Mouse (Mus musculus): ENCODE measurements around the gene Ceacam16.
A peak's percentile ranks its signal among the peaks of the same experiment; 100 is the strongest.

The Ceacam16 gene

DNA sequence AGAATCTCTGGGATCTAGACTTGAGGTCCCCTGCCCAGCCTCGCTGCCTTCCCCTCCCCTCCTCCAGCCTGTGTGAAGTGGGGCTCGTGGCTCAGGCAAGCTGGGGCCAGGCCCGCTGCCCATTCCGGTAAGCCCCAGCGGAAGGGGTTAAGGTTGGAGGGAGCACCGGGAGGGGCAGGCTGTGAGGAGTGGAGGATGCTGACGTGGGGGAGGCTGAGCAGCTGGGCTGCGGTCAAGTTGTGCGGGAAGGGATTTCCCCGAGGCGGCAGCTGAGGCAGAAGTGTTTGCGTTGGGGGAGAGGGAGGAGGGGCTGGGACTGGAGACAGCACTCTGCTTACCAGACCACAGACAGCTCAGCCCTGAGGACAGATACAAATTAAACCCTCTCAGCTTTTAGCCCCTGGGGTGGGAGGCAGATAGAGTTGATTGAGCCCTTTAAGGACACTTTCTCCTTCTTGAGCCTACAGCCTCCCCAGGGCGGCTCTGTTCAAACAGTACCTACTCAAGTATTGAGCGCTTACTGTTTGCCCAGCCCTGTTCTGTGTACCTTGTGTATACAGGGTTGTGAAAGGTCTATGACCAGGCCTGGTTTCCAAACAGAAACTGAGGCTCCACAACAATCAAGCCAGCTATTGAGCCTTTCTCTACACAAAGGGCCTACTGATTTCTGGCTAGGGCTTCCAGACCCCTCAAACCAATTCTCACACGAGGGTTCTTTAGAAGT is 43.6 kb downstream of the Ceacam16 start:
- DNase-seq (ENCODE audit: low read depth, low spot score) = peak; percentile 90

DNA sequence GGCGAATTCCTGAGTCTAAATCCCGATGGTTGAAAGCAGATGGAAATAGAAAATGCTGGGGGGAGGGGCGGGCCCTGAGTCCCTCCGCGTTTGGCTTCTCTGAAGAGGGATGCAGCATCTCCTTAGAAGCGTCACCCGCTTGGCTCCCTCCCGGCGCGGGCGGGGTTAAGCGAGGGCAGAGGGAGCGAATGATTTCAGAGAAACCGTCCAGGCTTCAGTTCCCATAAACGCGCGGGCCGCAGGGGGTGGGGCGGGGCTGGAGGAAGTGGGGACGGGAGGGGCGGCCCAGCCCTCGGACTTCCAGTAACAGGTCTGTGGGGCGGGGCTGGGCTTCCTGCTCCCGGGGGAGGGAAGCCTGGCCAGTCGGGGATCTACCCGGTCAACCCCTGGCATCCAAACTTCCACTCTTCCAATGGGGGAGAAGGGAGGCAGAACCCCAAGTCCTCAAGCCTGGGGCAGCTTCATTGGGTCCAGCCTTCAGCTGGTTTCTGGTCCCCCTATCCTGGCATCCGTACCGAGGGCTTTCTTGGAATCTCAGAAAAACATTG is 44.8 kb downstream of the Ceacam16 start:
- peak; percentile 99 for DNase-seq (ENCODE audit: low read depth, low spot score)

DNA sequence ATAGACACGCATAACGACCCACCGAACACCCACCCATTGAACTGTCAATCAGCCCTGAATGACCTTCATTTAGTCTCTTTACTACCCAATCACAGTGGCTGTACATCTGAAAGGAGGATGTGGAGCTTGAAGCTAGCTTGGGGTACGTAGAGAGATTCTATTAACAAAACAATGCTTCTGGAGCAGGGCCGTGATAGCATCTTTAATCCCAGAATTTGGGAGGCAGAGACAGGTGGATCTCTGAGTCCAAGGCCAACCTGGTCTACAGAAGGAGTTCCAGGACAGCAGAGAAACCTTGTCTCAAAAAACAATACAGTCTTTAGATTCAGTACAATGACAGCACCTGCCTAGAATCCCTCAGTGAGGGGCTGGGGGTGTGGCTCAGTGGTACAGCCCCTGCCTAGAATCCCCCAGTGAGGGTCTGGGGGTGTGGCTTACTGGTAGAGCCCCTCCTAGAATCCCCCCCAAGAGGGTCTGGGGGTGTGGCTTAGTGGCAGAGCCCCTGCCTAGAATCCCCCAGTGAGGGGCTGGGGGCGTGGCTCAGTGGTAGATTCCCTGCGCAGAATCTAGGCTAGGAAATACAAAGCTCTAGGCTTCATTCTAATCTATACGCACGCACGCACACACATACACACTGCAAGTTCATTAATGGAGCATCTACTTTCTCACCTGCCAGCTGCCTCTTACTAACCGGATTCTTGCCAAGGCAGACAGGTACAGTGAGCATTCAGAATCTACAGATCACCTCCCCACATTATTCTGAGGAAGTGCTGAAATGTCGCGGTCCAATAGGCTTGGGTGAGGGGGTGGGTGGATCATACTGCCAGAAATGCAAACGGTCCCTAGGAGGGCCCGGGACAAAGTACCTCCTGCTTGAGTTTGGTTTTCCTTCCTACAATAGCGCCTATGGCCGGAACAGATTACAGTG is 45.5 kb downstream of the Ceacam16 start:
- DNase-seq (ENCODE audit: low read depth, low spot score) = peak; percentile 98

DNA sequence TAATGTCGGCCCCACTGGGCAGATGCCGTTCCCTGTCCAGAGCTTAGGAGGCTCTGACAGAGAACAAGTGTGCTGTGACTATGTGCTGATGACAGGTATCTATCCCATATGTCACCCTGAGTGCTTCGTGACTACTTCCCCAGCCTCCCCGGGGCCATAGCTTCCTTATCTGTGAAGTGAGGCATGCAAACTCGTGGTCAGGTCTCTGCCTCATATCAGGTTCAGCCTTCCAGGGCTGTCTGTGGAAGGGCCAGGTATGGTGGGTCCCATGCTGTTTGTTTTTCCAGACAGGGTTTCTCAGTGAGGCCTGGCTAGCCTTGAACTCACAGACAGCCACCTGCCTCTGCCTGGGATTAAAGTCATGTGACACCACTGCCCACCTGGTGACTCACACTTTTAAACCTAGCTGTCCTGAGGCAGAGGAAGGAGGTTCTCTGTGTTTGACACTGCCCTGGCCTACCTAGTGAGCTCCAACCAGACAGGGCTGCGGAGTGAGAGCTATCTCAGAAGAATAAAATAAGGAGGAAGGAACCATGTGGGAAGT is 47.4 kb downstream of the Ceacam16 start:
- no peak for DNase-seq (ENCODE audit: low read depth, low spot score)

DNA sequence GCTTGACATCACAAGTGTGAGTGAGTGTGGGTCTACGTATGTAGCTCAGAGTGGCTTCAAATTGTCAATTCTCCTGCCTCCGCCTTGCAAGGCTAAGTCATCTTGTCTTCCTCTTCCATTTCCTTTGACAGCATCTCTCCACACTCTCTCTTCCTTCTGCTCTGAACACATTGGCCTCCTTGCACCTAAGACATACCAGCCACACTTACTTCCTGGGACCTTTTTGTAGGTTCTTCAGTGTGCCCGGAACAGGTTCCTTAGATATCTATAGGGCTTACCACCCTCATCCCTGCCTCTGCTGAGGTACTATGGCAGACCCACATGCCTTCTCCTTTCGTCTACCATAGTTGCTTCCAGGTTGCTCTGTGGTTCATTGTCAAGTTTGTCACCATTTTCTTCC is 47.9 kb downstream of the Ceacam16 start:
- DNase-seq (ENCODE audit: low read depth, low spot score) = no peak

DNA sequence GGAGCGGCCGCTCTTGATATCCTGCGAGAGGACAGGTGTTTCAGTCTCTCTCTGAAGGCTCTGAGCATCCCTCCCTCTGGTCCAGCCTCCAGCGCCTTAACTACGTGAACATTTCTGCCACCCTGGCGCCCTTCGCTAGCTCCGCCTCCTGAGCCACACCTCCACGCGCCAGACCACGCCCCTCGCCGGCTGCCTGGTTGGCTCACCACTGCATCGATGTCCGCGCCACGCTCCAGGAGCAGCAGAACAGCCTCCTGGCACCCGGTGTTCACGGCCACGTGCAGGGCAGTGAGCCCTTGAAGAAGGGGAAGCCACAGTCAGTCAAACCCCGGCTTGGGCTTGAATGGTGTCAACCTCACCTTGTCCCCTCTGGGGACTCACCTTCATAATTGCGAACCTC is 50.0 kb downstream of the Ceacam16 start:
- peak; percentile 74 for DNase-seq (ENCODE audit: low read depth, low spot score)

DNA sequence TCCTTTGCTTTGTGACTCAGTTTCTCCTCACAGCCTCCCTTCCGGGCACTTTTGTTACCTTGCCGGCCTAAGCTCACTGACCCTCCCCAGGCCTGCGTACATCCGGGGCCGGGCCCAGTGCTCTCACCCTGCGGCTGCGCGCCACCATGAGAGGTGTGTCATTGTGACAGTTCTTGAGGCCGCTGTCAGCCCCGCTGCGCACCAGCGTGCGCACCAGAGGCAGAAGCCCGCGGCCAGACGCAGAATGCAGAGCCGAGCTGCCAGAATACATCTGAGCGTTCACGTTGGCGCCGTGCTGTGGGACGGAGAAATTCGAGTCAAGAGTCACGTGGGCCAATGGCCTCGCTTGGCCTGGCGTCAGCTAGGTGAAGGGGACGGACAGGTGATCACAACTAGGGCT is 51.7 kb downstream of the Ceacam16 start:
- DNase-seq (ENCODE audit: low read depth, low spot score) = peak; percentile 69

DNA sequence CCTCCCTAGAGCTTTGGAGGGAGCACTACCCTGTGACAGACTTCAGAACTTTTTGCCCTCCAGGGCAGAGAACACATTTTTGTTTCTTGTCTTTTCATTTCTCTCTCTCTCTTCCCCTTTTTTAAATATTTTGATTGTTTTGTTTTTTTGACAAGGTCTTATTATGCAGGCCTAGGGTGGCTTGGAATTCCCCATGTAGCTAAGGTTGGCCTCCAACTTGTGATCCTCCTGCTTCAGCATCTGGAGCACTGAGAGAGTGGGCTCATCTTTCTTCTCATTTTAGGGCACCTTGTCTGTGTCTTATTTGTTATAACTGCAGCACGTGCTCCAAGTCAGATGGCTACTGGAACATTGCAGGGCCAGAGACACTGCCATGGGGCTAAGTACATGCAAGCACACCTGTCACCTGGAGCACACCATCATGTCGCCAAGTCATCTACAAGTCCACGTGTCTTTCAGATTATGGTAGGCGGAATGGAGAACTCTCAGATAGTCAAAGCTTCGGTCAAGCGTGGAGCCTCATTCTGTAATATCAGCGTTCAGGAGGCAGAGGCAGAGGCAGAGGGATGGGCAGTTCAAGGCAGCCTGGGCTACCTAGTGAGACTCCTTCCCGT is 54.6 kb downstream of the Ceacam16 start:
- DNase-seq (ENCODE audit: low read depth, low spot score) = no peak

DNA sequence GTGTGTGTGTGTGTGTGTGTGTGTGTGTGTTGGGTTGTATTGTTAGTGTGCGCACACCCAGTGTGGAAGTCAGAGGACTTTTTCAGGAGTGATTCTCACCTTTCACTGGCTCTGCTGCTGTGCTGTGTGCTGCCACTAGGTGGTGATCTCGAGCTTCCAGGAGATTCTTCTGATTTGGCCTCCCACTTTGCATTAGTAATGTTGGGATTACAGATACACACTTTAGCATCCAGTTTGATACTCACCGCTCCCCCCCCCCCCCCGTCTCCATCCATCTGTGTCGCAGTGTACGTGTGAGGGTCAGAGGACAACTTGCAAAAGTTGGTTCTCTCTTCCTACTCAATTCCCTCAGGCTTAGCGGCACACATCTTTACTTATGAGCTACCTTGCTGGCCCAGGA is 58.1 kb downstream of the Ceacam16 start:
- DNase-seq (ENCODE audit: low read depth, low spot score) = peak; percentile 70
